Mouse (Mus musculus) embryonic facial prominence, embryonic 11.5 days (tissue): ENCODE data around the gene Dhcr24. TPM values are rescaled to one million over a fixed set of nuclear protein-coding genes. Genes with fewer than 3 reads are reported as not detected.

Experiments
- ATAC-seq: fragments of 200-750 bp; cut with Nextera tagmentation; replicated peaks from 2 replicates; pipeline ENCODE4 v1.8.0; 2017; ENCODE audit warnings: low read depth; ENCODE audit not compliant: insufficient number of reproducible peaks, low FRiP score, low TSS enrichment
- DNase-seq: peaks from one replicate; pipeline ENCODE4 v3.0.0-alpha.2; 2015; ENCODE audit warnings: low spot score
- H3K27ac ChIP-seq: fragments of 300-500 bp; sonication (generic); replicated peaks from 2 replicates; pipeline ENCODE4 v1.5.1; 2014; ENCODE audit warnings: mild to moderate bottlenecking, low read depth, low read length, control low read depth
- H3K27me3 ChIP-seq: fragments of 300-500 bp; sonication (generic); 2 replicates; pipeline ENCODE4 v1.6.1; 2014; ENCODE audit warnings: mild to moderate bottlenecking, low read length, moderate library complexity, mixed read lengths; ENCODE audit not compliant: control insufficient read depth, insufficient read depth
- H3K36me3 ChIP-seq: fragments of 300-500 bp; sonication (generic); replicated peaks from 2 replicates; pipeline ENCODE4 v1.6.1; 2014; ENCODE audit warnings: low read depth, mild to moderate bottlenecking, low read length, moderate library complexity, mixed read lengths; ENCODE audit not compliant: control insufficient read depth, insufficient read depth
- H3K4me1 ChIP-seq: fragments of 300-500 bp; sonication (generic); 2 replicates; pipeline ENCODE4 v1.6.1; 2014; ENCODE audit warnings: low read length, mixed read lengths; ENCODE audit not compliant: control insufficient read depth, insufficient read depth
- H3K4me2 ChIP-seq: fragments of 300-500 bp; sonication (generic); 2 replicates; pipeline ENCODE4 v1.6.1; 2014; ENCODE audit warnings: low read depth, mild to moderate bottlenecking, control low read depth, low read length, moderate library complexity
- H3K4me3 ChIP-seq: fragments of 300-500 bp; sonication (generic); 2 replicates; pipeline ENCODE4 v1.5.1; 2014; ENCODE audit warnings: low read depth, low read length, control low read depth
- H3K9ac ChIP-seq: fragments of 300-500 bp; sonication (generic); replicated peaks from 2 replicates; pipeline ENCODE4 v1.6.1; 2014; ENCODE audit warnings: mild to moderate bottlenecking, control low read depth, low read length
- H3K9me3 ChIP-seq: fragments of 300-500 bp; sonication (generic); replicated peaks from 2 replicates; pipeline ENCODE4 v1.6.1; 2016; ENCODE audit warnings: mild to moderate bottlenecking, low read length, inconsistent platforms, mixed read lengths; ENCODE audit not compliant: control insufficient read depth
- WGBS: fragments of 180-500 bp; shearing (Covaris S2); extraction: QIAGEN DNeasy Blood & Tissue Kit; methylation state at CpG from one replicate; pipeline ENCODE4 v1.1.7; 2014; 5-methylcytosine and 5-hydroxymethylcytosine counted together
- polyA plus RNA-seq: library from polyadenylated mRNA; unstranded; fragments of >200 nt; fragmentation: Nextera tagmentation; extraction: Ambion mirVana; gene quantifications from 2 replicates; pipeline ENCODE4 v1.2.1, GENCODE M21; 2014

The Dhcr24 gene
- polyA plus RNA-seq, 1 experiment from 2014 or later, result 21.8 TPM

GRCm38 (mm10) chr4:106548113-106548512 lies 12.7 kb upstream of the Dhcr24 start:
- no peaks in the 10 kb centered on the region for H3K27me3 ChIP-seq
- H3K36me3 ChIP-seq, result no peaks in the 10 kb centered on the region
- WGBS, result 91% methylated on average over 3 of the region's 3 CpGs

GRCm38 (mm10) chr4:106550516-106551166 lies 10.2 kb upstream of the Dhcr24 start:
- no peak overlapping the region for H3K9ac ChIP-seq
- H3K36me3 ChIP-seq, result no peaks in the 10 kb centered on the region
- H3K4me1 ChIP-seq, result no peaks in the 10 kb centered on the region
- ATAC-seq (no peak), DNase-seq (no peak)
- no peak overlapping the region for H3K27ac ChIP-seq
- H3K27me3 ChIP-seq, result no peaks in the 10 kb centered on the region
- 78% methylated on average over 8 of the region's 8 CpGs for WGBS
- no peak overlapping the region for H3K4me2 ChIP-seq
- H3K4me3 ChIP-seq, result no peak overlapping the region
- no peaks in the 10 kb centered on the region for H3K9me3 ChIP-seq

More at GRCm38 (mm10) chr4:106548113-106548512, 12.7 kb upstream of the Dhcr24 start:
- no peak overlapping the region for H3K4me3 ChIP-seq
- no peaks in the 10 kb centered on the region for H3K4me1 ChIP-seq
- H3K9me3 ChIP-seq, result no peaks in the 10 kb centered on the region
- no peak overlapping the region for H3K4me2 ChIP-seq
- H3K9ac ChIP-seq, result no peak overlapping the region
- DNase-seq (no peak), ATAC-seq (no peak)
- H3K27ac ChIP-seq, result no peak overlapping the region

GRCm38 (mm10) chr4:106557262-106557661 lies 3.6 kb upstream of the Dhcr24 start:
- Histone ChIP-seq H3K36me3 (no peaks in the 10 kb centered on the region), H3K9me3 (no peaks in the 10 kb centered on the region), H3K4me1 (no peaks in the 10 kb centered on the region; the same call in 1 of the 2 replicates), H3K27me3 (no peaks in the 10 kb centered on the region), H3K4me3 (no peak overlapping the region), H3K4me2 (no peak overlapping the region), H3K27ac (no peak overlapping the region), H3K9ac (no peak overlapping the region)
- ATAC-seq, result no peak
- DNase-seq, result no peak
- 71% methylated on average over 5 of the region's 5 CpGs for WGBS

- ATAC-seq (no peak), DNase-seq (no peak)
- Histone ChIP-seq H3K9me3 (no peaks in the 10 kb centered on the region), H3K9ac (no peak overlapping the region), H3K4me1 (peaks cover 3% of the 10 kb centered on the region), H3K27ac (no peak overlapping the region), H3K36me3 (no peaks in the 10 kb centered on the region), H3K4me3 (no peak overlapping the region), H3K27me3 (no peaks in the 10 kb centered on the region), H3K4me2 (no peak overlapping the region)
- whole genome bisulfite sequencing, result no CpG with 5 or more reads among the region's 1 CpGs
Observed at GRCm38 (mm10) chr4:106557978-106558377, 2.9 kb upstream of the Dhcr24 start.

- H3K27ac ChIP-seq, result 0 out of 2 replicates have a peak overlapping the region, but pooled peaks have one; percentile 59
Observed at GRCm38 (mm10) chr4:106559343-106560212, 1.3 kb upstream of the Dhcr24 start.

GRCm38 (mm10) chr4:106560213-106560845 lies 509 bp upstream of the Dhcr24 start:
- ATAC-seq, result no peak
- 1% methylated on average over 20 of the region's 20 CpGs for WGBS
- no peak for DNase-seq

More at GRCm38 (mm10) chr4:106559343-106560212, 1.3 kb upstream of the Dhcr24 start:
- H3K36me3 ChIP-seq, result no peaks in the 10 kb centered on the region
- peak overlapping the region; percentile 90; the same call in 1 of the 2 replicates for H3K4me3 ChIP-seq
- ATAC-seq, result no peak
- H3K4me1 ChIP-seq, result peaks cover 7% of the 10 kb centered on the region
- H3K9me3 ChIP-seq, result no peaks in the 10 kb centered on the region
- no peak overlapping the region; the same call in 1 of the 2 replicates for H3K9ac ChIP-seq
- WGBS, result 31% methylated on average over 13 of the region's 13 CpGs
- no peak for DNase-seq
- H3K27me3 ChIP-seq, result no peaks in the 10 kb centered on the region
- H3K4me2 ChIP-seq, result peak overlapping the region; percentile 90

GRCm38 (mm10) chr4:106562006-106562405 lies 1.2 kb downstream of the Dhcr24 start:
- no peak for DNase-seq
- peak overlapping the region; percentile 86 for H3K9ac ChIP-seq
- H3K27ac ChIP-seq, result no peak overlapping the region
- no peak for ATAC-seq
- H3K27me3 ChIP-seq, result no peaks in the 10 kb centered on the region
- no peaks in the 10 kb centered on the region for H3K9me3 ChIP-seq
- peak overlapping the region; percentile 90 for H3K4me2 ChIP-seq
- peaks cover 7% of the 10 kb centered on the region for H3K36me3 ChIP-seq
- H3K4me1 ChIP-seq, result peaks cover 7% of the 10 kb centered on the region
- WGBS, result 19% methylated on average over 6 of the region's 6 CpGs
- peak overlapping the region; percentile 90 for H3K4me3 ChIP-seq

More at GRCm38 (mm10) chr4:106560213-106560845, 509 bp upstream of the Dhcr24 start:
- Histone ChIP-seq H3K4me3 (peak overlapping the region; percentile 90), H3K9me3 (no peaks in the 10 kb centered on the region), H3K27me3 (no peaks in the 10 kb centered on the region), H3K27ac (peak overlapping the region; percentile 59), H3K9ac (peak overlapping the region; percentile 44), H3K4me1 (peaks cover 7% of the 10 kb centered on the region), H3K36me3 (0 out of 2 replicates have a peak, but pooled peaks cover 2% of the 10 kb centered on the region), H3K4me2 (peak overlapping the region; percentile 90)
